Mouse (Mus musculus) neural tube, embryonic 12.5 days (tissue): ENCODE data around the gene Mrfap1. TPM values are rescaled to one million over a fixed set of nuclear protein-coding genes. Genes with fewer than 3 reads are reported as not detected.

Source experiments
- ATAC-seq: fragments of 200-750 bp; cut with Nextera tagmentation; 2 replicates; pipeline ENCODE4 v1.8.0; 2017; ENCODE audit warnings: low read depth, mild to moderate bottlenecking, moderate TSS enrichment, moderate library complexity; ENCODE audit not compliant: low FRiP score
- H3K27ac ChIP-seq: fragments of 300-500 bp; sonication (generic); 2 replicates; pipeline ENCODE4 v1.5.1; 2016
- H3K27me3 ChIP-seq: fragments of 300-500 bp; sonication (generic); replicated peaks from 2 replicates; pipeline ENCODE4 v1.6.1; 2016; ENCODE audit warnings: mild to moderate bottlenecking
- H3K36me3 ChIP-seq: fragments of 300-500 bp; sonication (generic); 2 replicates; pipeline ENCODE4 v1.6.1; 2016; ENCODE audit warnings: mild to moderate bottlenecking
- H3K4me1 ChIP-seq: fragments of 300-500 bp; sonication (generic); 2 replicates; pipeline ENCODE4 v1.6.1; 2016
- H3K4me2 ChIP-seq: fragments of 300-500 bp; sonication (generic); replicated peaks from 2 replicates; pipeline ENCODE4 v1.6.1; 2016; ENCODE audit warnings: mild to moderate bottlenecking
- H3K4me3 ChIP-seq: fragments of 300-500 bp; sonication (generic); 2 replicates; pipeline ENCODE4 v1.5.1; 2016
- H3K9ac ChIP-seq: fragments of 300-500 bp; sonication (generic); 2 replicates; pipeline ENCODE4 v1.6.1; 2016; ENCODE audit warnings: mild to moderate bottlenecking
- H3K9me3 ChIP-seq: fragments of 300-500 bp; sonication (generic); 2 replicates; pipeline ENCODE4 v1.6.1; 2016; ENCODE audit warnings: mild to moderate bottlenecking
- WGBS: fragments of 180-500 bp; shearing (Covaris S2); methylation state at CpG from one replicate; pipeline ENCODE4 v1.1.7; 2016; 5-methylcytosine and 5-hydroxymethylcytosine counted together
- polyA plus RNA-seq: library from polyadenylated mRNA; unstranded; fragments of >200 nt; fragmentation: Nextera tagmentation; extraction: Ambion mirVana; gene quantifications from 2 replicates; pipeline ENCODE4 v1.2.1, GENCODE M21; 2016

The Mrfap1 gene
- polyA plus RNA-seq, 1 experiment from 2014 or later: 472 TPM

- no peaks in the 10 kb centered on the region for H3K36me3 ChIP-seq
- no peak overlapping the region for H3K27ac ChIP-seq
- H3K27me3 ChIP-seq: no peaks in the 10 kb centered on the region
- peak overlapping the region; percentile 98 for H3K4me2 ChIP-seq
- no peaks in the 10 kb centered on the region for H3K9me3 ChIP-seq
- H3K9ac ChIP-seq: no peak overlapping the region
- WGBS: 87% methylated on average over 7 of the region's 7 CpGs
- no peak overlapping the region for H3K4me3 ChIP-seq
- ATAC-seq: no peak
- peaks cover 16% of the 10 kb centered on the region for H3K4me1 ChIP-seq
Observed at GRCm38 (mm10) chr5:36747071-36747470, 49.5 kb downstream of the Mrfap1 start.

Other genes with a start within 250 kb of the Mrfap1 start
- 57.3 TPM in 2 replicates for gene Tbc1d14, start 203.5 kb downstream of the Mrfap1 start, polyA plus RNA-seq
- gene D5Ertd579e, start 100.7 kb downstream of the Mrfap1 start, polyA plus RNA-seq: 37.3 and 38.3 TPM in 2 replicates
- 29.9 and 32.8 TPM in 2 replicates for gene Bloc1s4, start 48.1 kb downstream of the Mrfap1 start, polyA plus RNA-seq
- 11.5 and 14.2 TPM in 2 replicates for gene Man2b2, start 33.9 kb upstream of the Mrfap1 start, polyA plus RNA-seq
- 27.1 and 27.8 TPM in 2 replicates for gene Ppp2r2c, start 71.7 kb upstream of the Mrfap1 start, polyA plus RNA-seq
- gene Wfs1, start 192.4 kb upstream of the Mrfap1 start, polyA plus RNA-seq: 8.6 and 8.9 TPM in 2 replicates